Mouse (Mus musculus) T-helper 1 cell (primary cell): Measurements from ENCODE around the gene Olfr116.

Source experiments
- in situ Hi-C: fragments of 300-600 bp; cut with MboI, MseI; formaldehyde crosslinking; loops from one replicate; pipeline ENCODE4 v1.15.1; 2025; ENCODE audit warnings: high pct_unique_total_duplicates

Olfr116 gene

GRCm38 (mm10) chr17:37627009-37627408 lies at the start of gene Olfr116, which contains the start of gene Olfr115:
Gene Olfr116, minus strand, starts transcription at chr17:37627199.
Gene Olfr115, minus strand, starts transcription at chr17:37627109.
- in situ Hi-C loops, result no loop called here

- in situ Hi-C loops, result no loop called here
These were observed 39.7 kb upstream of the Olfr116 start, which contains the start of gene Olfr118 for GRCm38 (mm10) chr17:37666688-37667087. Gene Olfr118, plus strand, starts transcription at chr17:37666988.

GRCm38 (mm10) chr17:37663682-37664081 lies 36.7 kb upstream of the Olfr116 start, which contains the start of gene Olfr117:
Gene Olfr117, minus strand, starts transcription at chr17:37663782.
- in situ Hi-C loops, result no loop called here

GRCm38 (mm10) chr17:37592643-37593042 lies 34.4 kb downstream of the Olfr116 start, which contains the start of gene Olfr114:
Gene Olfr114, minus strand, starts transcription at chr17:37592743.
- in situ Hi-C loops, result no loop called here

GRCm38 (mm10) chr17:37577563-37577962 lies 49.4 kb downstream of the Olfr116 start, which contains the start of gene Olfr113:
Gene Olfr113, minus strand, starts transcription at chr17:37577663.
- in situ Hi-C loops, result no loop called here
